Mouse (Mus musculus): ENCODE results near the gene Rapgef1.

DNA sequence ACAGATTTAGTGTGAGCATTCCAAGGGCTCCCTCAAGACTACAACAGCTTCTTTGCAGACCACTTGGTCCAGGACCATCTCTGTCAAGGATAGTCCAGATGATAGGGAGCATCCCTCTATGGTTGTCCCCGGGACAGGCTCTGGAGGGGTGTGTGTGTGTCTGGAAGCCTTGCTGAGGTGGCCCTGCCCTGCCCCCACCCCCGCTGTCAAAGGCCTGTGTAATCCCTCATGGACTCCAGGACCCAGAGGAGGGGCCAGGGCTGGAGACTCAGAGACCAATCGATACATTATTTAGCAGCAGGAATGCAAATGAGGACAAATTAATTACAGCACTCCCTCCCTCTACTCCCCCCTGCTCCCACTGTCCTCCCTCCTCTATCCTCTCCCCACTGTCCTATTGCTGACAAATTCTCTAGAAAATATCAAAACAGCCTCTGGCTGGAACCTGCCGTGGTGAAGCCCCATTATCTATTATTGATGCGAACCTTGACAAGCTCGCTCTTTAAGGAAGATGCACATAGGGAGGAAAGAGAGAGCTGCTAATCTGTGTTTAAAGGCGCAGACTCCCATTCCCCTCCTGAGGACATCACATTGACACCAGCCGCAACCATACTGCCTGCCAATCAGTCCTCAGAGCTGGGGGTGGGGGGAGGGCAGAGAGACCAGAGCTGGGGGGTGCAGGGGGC, 33.4 kb upstream of the Rapgef1 start:
- TF ChIP-seq ZC3H11A (IDR thresholded peaks at IDR 0.05; ENCODE audit: borderline replicate concordance, low read depth, low read length) (no peak), CHD2 (IDR thresholded peaks at IDR 0.05; ENCODE audit: low read depth, low read length) (no peak), MAFK (IDR thresholded peaks at IDR 0.05; ENCODE audit: insufficient read depth, low read depth, low read length) (no peak)

Measured in ES-E14 (cell line).